Mouse (Mus musculus) hindbrain, embryonic 15.5 days (tissue): ENCODE results near the gene Myh2. TPM values are rescaled to one million over a fixed set of nuclear protein-coding genes. Genes with fewer than 3 reads are reported as not detected.

Experiments used
- ATAC-seq: fragments of 200-750 bp; cut with Nextera tagmentation; 2 replicates; pipeline ENCODE4 v1.8.0; 2017; ENCODE audit warnings: low read depth, moderate number of reproducible peaks, moderate TSS enrichment; ENCODE audit not compliant: low FRiP score
- H3K27ac ChIP-seq: fragments of 300-500 bp; sonication (generic); replicated peaks from 2 replicates; pipeline ENCODE4 v1.5.1; 2015; ENCODE audit warnings: mild to moderate bottlenecking, inconsistent platforms
- H3K27me3 ChIP-seq: fragments of 300-500 bp; sonication (generic); 2 replicates; pipeline ENCODE4 v1.6.1; 2015; ENCODE audit warnings: control low read depth, inconsistent platforms
- H3K36me3 ChIP-seq: fragments of 300-500 bp; sonication (generic); 2 replicates; pipeline ENCODE4 v1.6.1; 2015; ENCODE audit warnings: control low read depth, inconsistent platforms
- H3K4me1 ChIP-seq: fragments of 300-500 bp; sonication (generic); replicated peaks from 2 replicates; pipeline ENCODE4 v1.6.1; 2015; ENCODE audit warnings: control low read depth, inconsistent platforms
- H3K4me2 ChIP-seq: fragments of 300-500 bp; sonication (generic); 2 replicates; pipeline ENCODE4 v1.6.1; 2015; ENCODE audit warnings: moderate library complexity, mild to moderate bottlenecking, inconsistent platforms
- H3K4me3 ChIP-seq: fragments of 300-500 bp; sonication (generic); 2 replicates; pipeline ENCODE4 v1.5.1; 2015; ENCODE audit warnings: mild to moderate bottlenecking, inconsistent platforms
- H3K9ac ChIP-seq: fragments of 300-500 bp; sonication (generic); 2 replicates; pipeline ENCODE4 v1.6.1; 2015; ENCODE audit warnings: inconsistent platforms
- H3K9me3 ChIP-seq: fragments of 300-500 bp; sonication (generic); 2 replicates; pipeline ENCODE4 v1.6.1; 2016; ENCODE audit warnings: control low read depth, inconsistent platforms
- WGBS: fragments of 180-500 bp; shearing (Covaris S2); methylation state at CpG from one replicate; pipeline ENCODE4 v1.1.7; 2015; 5-methylcytosine and 5-hydroxymethylcytosine counted together
- polyA plus RNA-seq: library from polyadenylated mRNA; unstranded; fragments of >200 nt; fragmentation: Nextera tagmentation; extraction: Ambion mirVana; gene quantifications from 2 replicates; pipeline ENCODE4 v1.2.1, GENCODE M21; 2015

Gene Myh2
- polyA plus RNA-seq, 1 experiment from 2014 or later = 0.29 TPM

DNA sequence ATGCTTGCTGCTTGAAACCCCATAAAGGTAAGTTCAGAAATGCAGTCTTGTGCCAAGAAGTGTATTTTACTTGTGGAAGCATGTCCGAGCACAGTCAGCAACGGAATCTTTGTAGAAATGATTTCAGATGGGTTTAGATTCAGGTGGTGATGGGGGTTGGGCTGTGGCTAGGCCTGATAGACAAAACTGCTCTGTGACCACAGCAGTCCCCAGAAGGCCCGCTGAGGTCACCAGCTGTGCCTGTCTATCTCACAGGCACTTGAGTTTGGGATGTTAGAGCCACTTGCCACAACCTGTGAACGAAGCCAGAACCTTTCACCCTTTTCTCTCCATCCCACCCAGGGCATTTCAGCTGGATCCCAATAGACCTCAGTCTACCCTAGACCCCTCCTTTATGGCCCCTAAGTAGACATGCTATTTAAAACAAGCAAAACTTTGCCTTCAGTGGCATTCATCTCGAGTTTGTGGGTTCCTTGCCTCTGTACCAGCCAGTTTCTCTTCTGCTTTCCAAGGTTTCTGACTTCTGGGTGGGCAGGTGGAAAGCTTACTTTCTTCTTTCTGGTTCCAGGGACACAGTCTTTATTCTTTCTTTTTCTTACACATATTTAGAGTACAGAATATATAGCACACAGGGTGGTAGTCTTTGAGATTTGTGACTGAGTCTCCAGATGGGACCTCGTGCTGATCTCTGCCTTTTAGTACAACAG lies 26.1 kb upstream of the Myh2 start:
- ATAC-seq = no peak
- no peaks in the 10 kb centered on the region for H3K36me3 ChIP-seq

GRCm38 (mm10) chr11:67145482-67146408 lies 25.1 kb upstream of the Myh2 start:
- Histone ChIP-seq H3K9ac (no peak overlapping the region), H3K27me3 (no peaks in the 10 kb centered on the region), H3K4me3 (no peak overlapping the region), H3K4me2 (no peak overlapping the region), H3K27ac (no peak overlapping the region), H3K4me1 (no peaks in the 10 kb centered on the region), H3K36me3 (no peaks in the 10 kb centered on the region), H3K9me3 (no peaks in the 10 kb centered on the region)
- no peak for ATAC-seq
- WGBS = 85% methylated on average over 5 of the region's 5 CpGs

More for the DNA sequence above, 26.1 kb upstream of the Myh2 start:
- H3K4me3 ChIP-seq = no peak overlapping the region
- no peak overlapping the region for H3K4me2 ChIP-seq
- 71% methylated on average over 6 of the region's 6 CpGs for WGBS
- no peak overlapping the region for H3K27ac ChIP-seq
- H3K9ac ChIP-seq = no peak overlapping the region
- H3K9me3 ChIP-seq = no peaks in the 10 kb centered on the region
- H3K27me3 ChIP-seq = no peaks in the 10 kb centered on the region
- H3K4me1 ChIP-seq = no peaks in the 10 kb centered on the region

GRCm38 (mm10) chr11:67146409-67147282 lies 24.2 kb upstream of the Myh2 start:
- Histone ChIP-seq H3K36me3 (no peaks in the 10 kb centered on the region), H3K4me3 (no peak overlapping the region), H3K27ac (no peak overlapping the region), H3K9me3 (no peaks in the 10 kb centered on the region), H3K27me3 (no peaks in the 10 kb centered on the region), H3K4me2 (no peak overlapping the region), H3K4me1 (no peaks in the 10 kb centered on the region), H3K9ac (no peak overlapping the region)
- ATAC-seq = no peak
- WGBS = 92% methylated on average over 4 of the region's 4 CpGs

GRCm38 (mm10) chr11:67147283-67147921 lies 23.4 kb upstream of the Myh2 start:
- H3K4me1 ChIP-seq = no peaks in the 10 kb centered on the region
- H3K27me3 ChIP-seq = no peaks in the 10 kb centered on the region
- H3K4me3 ChIP-seq = no peak overlapping the region
- 96% methylated on average over 12 of the region's 12 CpGs for WGBS
- no peaks in the 10 kb centered on the region for H3K36me3 ChIP-seq
- H3K9ac ChIP-seq = no peak overlapping the region
- ATAC-seq = no peak
- H3K9me3 ChIP-seq = no peaks in the 10 kb centered on the region
- no peak overlapping the region for H3K27ac ChIP-seq
- H3K4me2 ChIP-seq = no peak overlapping the region

DNA sequence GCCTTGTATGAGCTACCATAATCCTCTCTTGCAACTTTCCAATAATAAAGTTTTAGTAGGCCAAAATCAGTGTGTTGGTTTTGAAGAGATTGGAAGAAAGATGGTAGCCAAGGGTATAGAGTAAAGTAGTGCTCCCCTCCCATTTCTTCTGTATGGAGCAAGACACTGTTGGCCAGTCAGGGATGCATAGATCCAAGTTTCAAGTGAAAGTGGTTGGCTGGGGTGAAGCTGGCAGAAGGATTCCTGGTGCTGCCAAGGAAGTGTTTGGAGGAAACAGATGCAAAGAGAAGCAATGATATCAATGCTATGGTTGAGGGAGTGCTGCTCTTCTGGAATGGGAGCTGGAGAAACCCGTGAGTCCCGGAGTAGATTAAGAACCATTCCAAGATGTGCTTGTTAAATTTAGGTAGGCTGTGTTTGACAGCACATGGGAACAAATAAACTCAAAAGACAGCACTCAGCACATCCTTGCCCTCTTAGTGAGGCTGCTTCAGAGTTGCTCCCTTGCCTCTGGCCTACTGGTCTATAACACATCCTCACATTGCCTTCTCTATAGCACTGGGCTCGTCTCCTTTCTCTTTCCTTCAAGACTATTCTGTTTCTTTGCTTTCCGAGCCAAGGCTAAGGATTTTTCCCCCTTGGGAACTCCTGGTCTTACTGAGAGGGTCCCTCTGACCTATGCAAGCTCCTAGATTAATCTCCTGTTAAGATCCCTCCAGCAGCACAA lies 22.4 kb upstream of the Myh2 start:
- Histone ChIP-seq H3K4me2 (no peak overlapping the region), H3K27me3 (no peaks in the 10 kb centered on the region), H3K4me1 (0 out of 2 replicates have a peak, but pooled peaks cover 5% of the 10 kb centered on the region), H3K36me3 (no peaks in the 10 kb centered on the region), H3K9me3 (no peaks in the 10 kb centered on the region), H3K9ac (no peak overlapping the region), H3K4me3 (no peak overlapping the region), H3K27ac (no peak overlapping the region)
- ATAC-seq = no peak
- WGBS = 84% methylated on average over 4 of the region's 4 CpGs

GRCm38 (mm10) chr11:67150237-67150636 lies 20.6 kb upstream of the Myh2 start:
- no peak overlapping the region for H3K4me2 ChIP-seq
- 0 out of 2 replicates have a peak, but pooled peaks cover 6% of the 10 kb centered on the region for H3K4me1 ChIP-seq
- no peak overlapping the region for H3K4me3 ChIP-seq
- 94% methylated on average over 2 of the region's 2 CpGs for WGBS
- H3K9me3 ChIP-seq = no peaks in the 10 kb centered on the region
- H3K27ac ChIP-seq = no peak overlapping the region
- no peaks in the 10 kb centered on the region for H3K36me3 ChIP-seq
- no peak for ATAC-seq
- no peak overlapping the region for H3K9ac ChIP-seq
- H3K27me3 ChIP-seq = no peaks in the 10 kb centered on the region

DNA sequence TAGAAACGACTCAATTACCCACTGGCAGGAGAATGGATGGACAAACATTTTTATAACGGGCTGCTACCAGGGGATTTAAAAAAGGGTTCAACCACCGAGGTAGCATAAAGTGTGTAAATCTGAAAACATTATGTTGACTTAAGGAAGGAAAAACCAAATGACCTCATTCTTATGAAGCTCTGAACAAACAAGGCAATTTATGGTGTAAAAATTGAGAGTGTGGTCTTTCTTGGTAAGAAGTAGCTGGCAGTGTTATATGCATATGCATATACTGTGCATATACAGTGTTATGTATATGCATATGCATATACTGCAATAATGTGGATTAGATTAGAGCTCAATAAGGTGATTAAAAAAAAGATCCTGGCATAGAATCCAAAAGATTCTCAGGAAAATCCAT lies 19.7 kb upstream of the Myh2 start:
- Histone ChIP-seq H3K27me3 (no peaks in the 10 kb centered on the region), H3K4me2 (no peak overlapping the region), H3K36me3 (no peaks in the 10 kb centered on the region), H3K4me1 (0 out of 2 replicates have a peak, but pooled peaks cover 6% of the 10 kb centered on the region), H3K9ac (no peak overlapping the region), H3K9me3 (no peaks in the 10 kb centered on the region), H3K27ac (no peak overlapping the region), H3K4me3 (no peak overlapping the region)
- no peak for ATAC-seq
- 76% methylated on average over 3 of the region's 3 CpGs for WGBS

GRCm38 (mm10) chr11:67151651-67152630 lies 18.9 kb upstream of the Myh2 start:
- H3K9me3 ChIP-seq = no peaks in the 10 kb centered on the region
- 86% methylated on average over 16 of the region's 16 CpGs for WGBS
- H3K9ac ChIP-seq = no peak overlapping the region
- no peaks in the 10 kb centered on the region for H3K27me3 ChIP-seq
- no peak for ATAC-seq
- H3K4me3 ChIP-seq = no peak overlapping the region
- H3K4me2 ChIP-seq = no peak overlapping the region
- H3K4me1 ChIP-seq = 0 out of 2 replicates have a peak, but pooled peaks cover 6% of the 10 kb centered on the region
- no peak overlapping the region for H3K27ac ChIP-seq
- no peaks in the 10 kb centered on the region for H3K36me3 ChIP-seq

GRCm38 (mm10) chr11:67153123-67153522 lies 17.7 kb upstream of the Myh2 start:
- Histone ChIP-seq H3K27me3 (no peaks in the 10 kb centered on the region), H3K4me2 (no peak overlapping the region), H3K4me3 (no peak overlapping the region), H3K9me3 (no peaks in the 10 kb centered on the region), H3K36me3 (no peaks in the 10 kb centered on the region), H3K4me1 (0 out of 2 replicates have a peak, but pooled peaks cover 6% of the 10 kb centered on the region), H3K9ac (no peak overlapping the region), H3K27ac (no peak overlapping the region)
- 17% methylated on average over 1 of the region's 1 CpGs for WGBS
- no peak for ATAC-seq

DNA sequence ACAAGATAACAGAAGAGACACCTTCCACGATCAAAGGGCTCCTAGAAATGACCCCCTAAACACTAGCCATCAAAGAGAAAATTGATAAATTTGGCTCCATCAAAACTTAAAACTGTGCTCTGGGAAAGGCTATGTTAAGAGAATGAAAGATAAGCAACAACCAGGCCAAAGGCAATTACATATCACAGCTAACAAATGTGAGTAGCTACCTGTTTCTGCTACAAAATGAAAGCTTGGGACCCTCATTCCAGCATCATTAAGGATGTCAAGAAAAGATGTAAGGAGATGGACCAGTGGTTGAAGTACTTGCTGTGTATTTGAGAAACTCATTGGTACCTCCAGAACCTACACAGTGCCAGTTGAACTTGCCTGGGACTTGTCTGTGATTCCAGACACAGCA lies 17.0 kb upstream of the Myh2 start:
- no peaks in the 10 kb centered on the region for H3K36me3 ChIP-seq
- 81% methylated on average over 1 of the region's 1 CpGs for WGBS
- ATAC-seq = no peak
- no peak overlapping the region for H3K4me2 ChIP-seq
- no peak overlapping the region for H3K9ac ChIP-seq
- no peaks in the 10 kb centered on the region for H3K27me3 ChIP-seq
- H3K9me3 ChIP-seq = no peaks in the 10 kb centered on the region
- no peak overlapping the region for H3K4me3 ChIP-seq
- H3K27ac ChIP-seq = no peak overlapping the region
- H3K4me1 ChIP-seq = 0 out of 2 replicates have a peak, but pooled peaks cover 6% of the 10 kb centered on the region
